Mouse (Mus musculus) liver, adult 2 months (tissue): Measurements from ENCODE around the gene Nfic.

Source experiments
- CTCF ChIP-seq: fragments of 200-500 bp; IDR thresholded peaks from 2 replicates; pipeline ENCODE4 v1.5.1; 2011; ENCODE audit warnings: low read depth, low read length, control low read depth
- POLR2A ChIP-seq: fragments of 200-500 bp; IDR thresholded peaks from 2 replicates; pipeline ENCODE4 v1.6.1; 2011; ENCODE audit warnings: low read length, control low read depth; ENCODE audit not compliant: insufficient read depth; ENCODE audit errors: extremely low read depth

- TF ChIP-seq CTCF (no peak), POLR2A (no peak)
Observed at GRCm38 (mm10) chr10:81455181-81455895, at the start of gene Nfic.
